Mouse (Mus musculus) MEL (cell line): ENCODE measurements around the gene Tom1l2. TPM values are rescaled to one million over a fixed set of nuclear protein-coding genes. Genes with fewer than 3 reads are reported as not detected.

ENCODE experiments used
- DNase-seq: peaks from one replicate; pipeline ENCODE4 v3.0.0; 2011; ENCODE audit warnings: low read depth, low spot score
- H3K27ac ChIP-seq: 2 replicates; pipeline ENCODE4 v1.5.1; 2012; ENCODE audit warnings: low read depth, mild to moderate bottlenecking, control low read depth, low read length, moderate library complexity; ENCODE audit not compliant: control insufficient read depth
- H3K27me3 ChIP-seq, 2 experiments: fragments of 150-350 bp in 1 of 2; sonication (generic) in 1 of 2; 2 replicates each; pipeline ENCODE4 v1.6.1; 2012; ENCODE audit warnings: low read length in 2 of 2, mild to moderate bottlenecking in 2 of 2, improper control_type of control experiment in 1 of 2, moderate library complexity in 1 of 2; ENCODE audit not compliant: insufficient read depth in 2 of 2, control insufficient read depth in 1 of 2
- H3K36me3 ChIP-seq, 2 experiments: 2 replicates each; pipeline ENCODE4 v1.6.1; 2012 to 2014; ENCODE audit warnings: low read length in 2 of 2, improper control_type of control experiment in 1 of 2, inconsistent platforms in 1 of 2, mild to moderate bottlenecking in 1 of 2; ENCODE audit not compliant: insufficient read depth in 2 of 2, control insufficient read depth in 1 of 2
- H3K4me1 ChIP-seq, 2 experiments: fragments of 150-350 bp in 1 of 2; sonication (generic) in 1 of 2; 2 replicates each; pipeline ENCODE4 v1.6.1; 2012; ENCODE audit warnings: low read length in 2 of 2, improper control_type of control experiment in 1 of 2, mild to moderate bottlenecking in 1 of 2; ENCODE audit not compliant: insufficient read depth in 2 of 2, control insufficient read depth in 1 of 2
- H3K4me3 ChIP-seq, 2 experiments: fragments of 150-350 bp in 1 of 2; sonication (generic) in 1 of 2; 2 replicates each; pipeline ENCODE4 v1.5.1; 2012; ENCODE audit warnings: low read depth in 2 of 2, low read length in 2 of 2, mild to moderate bottlenecking in 2 of 2, moderate library complexity in 2 of 2, control low read depth in 1 of 2, improper control_type of control experiment in 1 of 2; ENCODE audit not compliant: control insufficient read depth in 1 of 2, insufficient read depth in 1 of 2
- H3K79me2 ChIP-seq: 2 replicates; pipeline ENCODE4 v1.6.1; 2012; ENCODE audit warnings: mild to moderate bottlenecking, low read length, moderate library complexity; ENCODE audit not compliant: control insufficient read depth, poor library complexity, insufficient read depth
- H3K9ac ChIP-seq: 2 replicates; pipeline ENCODE4 v1.6.1; 2012; ENCODE audit warnings: low read depth, mild to moderate bottlenecking, control low read depth, low read length, moderate library complexity; ENCODE audit not compliant: control insufficient read depth, poor library complexity, severe bottlenecking
- H3K9me3 ChIP-seq: fragments of 150-350 bp; sonication (generic); replicated peaks from 2 replicates; pipeline ENCODE4 v1.6.1; 2012; ENCODE audit warnings: mild to moderate bottlenecking, low read length, improper control_type of control experiment, moderate library complexity; ENCODE audit not compliant: insufficient read depth
- BHLHE40 ChIP-seq: IDR thresholded peaks from 2 replicates; pipeline ENCODE4 v1.6.1; 2012; ENCODE audit warnings: low read depth, mild to moderate bottlenecking, inconsistent platforms, low read length, improper control_type of control experiment, borderline replicate concordance
- CHD1 ChIP-seq: IDR thresholded peaks from 2 replicates; pipeline ENCODE4 v1.6.1; 2012; ENCODE audit warnings: low read depth, mild to moderate bottlenecking, inconsistent platforms, low read length, improper control_type of control experiment
- CHD2 ChIP-seq: IDR thresholded peaks from 2 replicates; pipeline ENCODE4 v1.6.1; 2011; ENCODE audit warnings: low read length, improper control_type of control experiment
- CTCF ChIP-seq, 3 experiments: IDR thresholded peaks in 2 of 3; conservative IDR thresholded peaks in 1 of 3; 2 replicates each; pipeline ENCODE4 v1.5.1; 2011 to 2012; ENCODE audit warnings: low read length in 3 of 3, low read depth in 2 of 3, mild to moderate bottlenecking in 2 of 3, improper control_type of control experiment in 1 of 3, inconsistent platforms in 1 of 3, mixed read lengths in 1 of 3, moderate library complexity in 1 of 3; ENCODE audit not compliant: control insufficient read depth in 1 of 3, insufficient read depth in 1 of 3, poor library complexity in 1 of 3, severe bottlenecking in 1 of 3
- E2F4 ChIP-seq: IDR thresholded peaks from 2 replicates; pipeline ENCODE4 v1.6.1; 2011; ENCODE audit warnings: low read depth, low read length, improper control_type of control experiment, borderline replicate concordance
- GATA1 ChIP-seq: IDR thresholded peaks from 2 replicates; pipeline ENCODE4 v1.6.1; 2011; ENCODE audit warnings: low read depth, low read length, improper control_type of control experiment
- JUND ChIP-seq: IDR thresholded peaks from 2 replicates; pipeline ENCODE4 v1.6.1; 2011; ENCODE audit warnings: low read depth, mild to moderate bottlenecking, improper control_type of control experiment, low read length
- KAT2A ChIP-seq: conservative IDR thresholded peaks from 2 replicates; pipeline ENCODE4 v1.6.1; 2012; ENCODE audit warnings: low read depth, low read length, improper control_type of control experiment, inconsistent platforms
- MAX ChIP-seq: IDR thresholded peaks from 2 replicates; pipeline ENCODE4 v1.6.1; 2011; ENCODE audit warnings: low read length, improper control_type of control experiment
- MXI1 ChIP-seq: IDR thresholded peaks from 2 replicates; pipeline ENCODE4 v1.6.1; 2011; ENCODE audit warnings: mild to moderate bottlenecking, low read depth, low read length, improper control_type of control experiment
- MYB ChIP-seq: IDR thresholded peaks from 2 replicates; pipeline ENCODE4 v1.6.1; 2011; ENCODE audit warnings: mild to moderate bottlenecking, low read depth, low read length, improper control_type of control experiment
- MYC ChIP-seq: IDR thresholded peaks from 2 replicates; pipeline ENCODE4 v1.6.1; 2011; ENCODE audit warnings: low read depth, mild to moderate bottlenecking, low read length, improper control_type of control experiment, moderate library complexity
- NRF1 ChIP-seq: IDR thresholded peaks from 2 replicates; pipeline ENCODE4 v1.6.1; 2014; ENCODE audit warnings: low read depth, mild to moderate bottlenecking, inconsistent platforms, low read length, improper control_type of control experiment, moderate library complexity; ENCODE audit not compliant: poor library complexity, insufficient read depth, severe bottlenecking
- POLR2A ChIP-seq, 2 experiments: IDR thresholded peaks; 2 replicates each; pipeline ENCODE4 v1.6.1; 2011 to 2012; ENCODE audit warnings: low read length in 2 of 2, mild to moderate bottlenecking in 2 of 2, control low read depth in 1 of 2, improper control_type of control experiment in 1 of 2, low read depth in 1 of 2, moderate library complexity in 1 of 2; ENCODE audit not compliant: control insufficient read depth in 1 of 2, insufficient read depth in 1 of 2, poor library complexity in 1 of 2
- POLR2AphosphoS2 ChIP-seq: IDR thresholded peaks from 2 replicates; pipeline ENCODE4 v1.6.1; 2011; ENCODE audit warnings: low read length, improper control_type of control experiment
- POLR2AphosphoS5 ChIP-seq: IDR thresholded peaks from 2 replicates; pipeline ENCODE4 v1.6.1; 2012; ENCODE audit warnings: low read depth, borderline replicate concordance, mild to moderate bottlenecking, inconsistent platforms, low read length, moderate library complexity, mixed read lengths
- RAD21 ChIP-seq: IDR thresholded peaks from 2 replicates; pipeline ENCODE4 v1.6.1; 2011; ENCODE audit warnings: mild to moderate bottlenecking, low read depth, low read length, improper control_type of control experiment
- RCOR1 ChIP-seq: IDR thresholded peaks from 2 replicates; pipeline ENCODE4 v1.6.1; 2012; ENCODE audit warnings: low read depth, mild to moderate bottlenecking, inconsistent platforms, low read length, improper control_type of control experiment
- SIN3A ChIP-seq: IDR thresholded peaks from 2 replicates; pipeline ENCODE4 v1.6.1; 2012; ENCODE audit warnings: low read length, improper control_type of control experiment, inconsistent platforms
- SMC3 ChIP-seq: IDR thresholded peaks from 2 replicates; pipeline ENCODE4 v1.6.1; 2011; ENCODE audit warnings: low read depth, low read length, improper control_type of control experiment
- TAL1 ChIP-seq: IDR thresholded peaks from 2 replicates; pipeline ENCODE4 v1.6.1; 2012; ENCODE audit warnings: mild to moderate bottlenecking, inconsistent platforms, low read length, moderate library complexity, mixed read lengths
- TBP ChIP-seq: IDR thresholded peaks from 2 replicates; pipeline ENCODE4 v1.8.0; 2011; ENCODE audit warnings: low read depth, low read length, improper control_type of control experiment
- TCF12 ChIP-seq: IDR thresholded peaks from 2 replicates; pipeline ENCODE4 v1.6.1; 2014; ENCODE audit warnings: low read depth, mild to moderate bottlenecking, inconsistent platforms, low read length, improper control_type of control experiment, moderate library complexity
- UBTF ChIP-seq: IDR thresholded peaks from 2 replicates; pipeline ENCODE4 v1.6.1; 2012; ENCODE audit warnings: low read depth, mild to moderate bottlenecking, inconsistent platforms, low read length, improper control_type of control experiment, moderate library complexity, borderline replicate concordance; ENCODE audit not compliant: insufficient read depth
- USF1 ChIP-seq: IDR thresholded peaks from 2 replicates; pipeline ENCODE4 v1.6.1; 2014; ENCODE audit warnings: low read depth, mild to moderate bottlenecking, inconsistent platforms, low read length, improper control_type of control experiment, moderate library complexity
- ZKSCAN1 ChIP-seq: IDR thresholded peaks from 2 replicates; pipeline ENCODE4 v1.6.1; 2012; ENCODE audit warnings: low read depth, mild to moderate bottlenecking, inconsistent platforms, low read length, improper control_type of control experiment, moderate library complexity
- ZNF384 ChIP-seq: IDR thresholded peaks from 2 replicates; pipeline ENCODE4 v1.6.1; 2012; ENCODE audit warnings: low read depth, mild to moderate bottlenecking, inconsistent platforms, low read length, improper control_type of control experiment
- polyA plus RNA-seq, 2 experiments: library from polyadenylated mRNA; stranded (reverse) in 1 of 2; unstranded in 1 of 2; fragments of >175 nt in 1 of 2; fragments of >200 nt in 1 of 2; gene quantifications; 2 replicates each; pipeline versions ENCODE4 v1.2.1 to v1.2.4; 2012; ENCODE audit warnings: low replicate concordance in 2 of 2, low read depth in 1 of 2; ENCODE audit not compliant: insufficient read length in 2 of 2, insufficient read depth in 1 of 2, missing spikeins in 1 of 2
- total RNA-seq: library from RNA; depleted of rRNA; stranded (reverse); fragments of 300-350 nt; gene quantifications from 2 replicates; pipeline ENCODE4 v1.2.3, GENCODE M21; 2012

Tom1l2 gene
- total and polyA plus RNA-seq, 3 experiments, result 6.8 to 12.2 TPM; not detected in 1

DNA sequence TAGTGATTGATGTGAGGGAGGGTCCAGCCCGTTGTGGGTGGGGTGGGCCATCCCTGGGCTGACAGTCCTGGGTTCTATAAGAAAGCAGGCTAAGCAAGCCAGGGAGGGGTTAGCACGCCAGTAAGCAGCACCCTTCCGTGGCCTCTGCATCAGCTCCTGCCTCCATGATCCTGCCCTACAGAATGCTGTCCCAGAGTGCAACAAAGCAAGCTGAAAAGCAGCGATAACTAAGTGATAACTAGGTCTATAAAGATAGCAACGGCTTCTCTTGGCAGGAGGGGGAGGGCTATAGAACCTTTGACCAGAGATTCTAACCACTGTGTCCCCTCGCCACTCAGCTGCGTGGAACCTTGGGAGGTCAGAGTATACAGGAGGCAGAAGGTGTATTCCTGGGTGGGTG, 135.2 kb downstream of the Tom1l2 start (continued):
- peak; percentile 29; the same call in 1 of the 2 replicates for TF ChIP-seq BHLHE40
- TF ChIP-seq E2F4, result no peak
- TF ChIP-seq JUND, result 0 out of 2 replicates have a peak, but pooled peaks have one; percentile 42
- peak; percentile 57; the same call in 1 of the 2 replicates for TF ChIP-seq MYC
- peak; percentile 98 for TF ChIP-seq TCF12
- TF ChIP-seq, all 39 proteins: peak for 24

- peak; percentile 10 for DNase-seq
- H3K79me2 ChIP-seq, result peaks cover 76% of the 10 kb centered on the region
- H3K9me3 ChIP-seq, result no peaks in the 10 kb centered on the region
- no peaks in the 10 kb centered on the region for H3K27me3 ChIP-seq
- peak overlapping the region; percentile 96 for H3K27ac ChIP-seq
- peaks cover 11 to 33% of the 10 kb centered on the region in 2 experiments for H3K36me3 ChIP-seq
- H3K9ac ChIP-seq, result no peak overlapping the region; the same call in 1 of the 2 replicates
- peaks cover 28 to 45% of the 10 kb centered on the region in 2 experiments for H3K4me1 ChIP-seq
- no peak overlapping the region for H3K4me3 ChIP-seq
- TF ChIP-seq TAL1 (no peak), MXI1 (no peak), GATA1 (no peak), POLR2A (IDR thresholded peaks at IDR 0.05; ENCODE audit: control insufficient read depth in 1 of 2, insufficient read depth in 1 of 2, low read depth in 1 of 2, low read length in 2 of 2, poor library complexity in 1 of 2) (no peak), CTCF (IDR thresholded peaks at IDR 0.05 in 2 of 3, conservative IDR thresholded peaks at IDR 0.05 in 1 of 3; ENCODE audit: control insufficient read depth in 1 of 3, insufficient read depth in 1 of 3, low read depth in 2 of 3, low read length in 3 of 3, poor library complexity in 1 of 3, severe bottlenecking in 1 of 3) (no peak), ZKSCAN1 (no peak), POLR2AphosphoS5 (no peak), MYC (no peak), RAD21 (no peak), TBP (no peak), MYB (no peak), SIN3A (no peak), CHD1 (no peak), RCOR1 (no peak), MAX (no peak), ZNF384 (no peak), POLR2AphosphoS2 (no peak)
Measured at GRCm38 (mm10) chr11:60216671-60217070, 136.0 kb downstream of the Tom1l2 start.

- Histone ChIP-seq H3K4me1 (peaks cover 28 to 51% of the 10 kb centered on the region in 2 experiments), H3K27me3 (no peaks in the 10 kb centered on the region), H3K9me3 (no peaks in the 10 kb centered on the region), H3K36me3 (peaks cover 8 to 37% of the 10 kb centered on the region in 2 experiments), H3K4me3 (no peak overlapping the region), H3K9ac (no peak overlapping the region), H3K27ac (no peak overlapping the region), H3K79me2 (peaks cover 86% of the 10 kb centered on the region)
- DNase-seq, result peak; percentile 12
- TF ChIP-seq POLR2A (IDR thresholded peaks at IDR 0.05; ENCODE audit: control insufficient read depth in 1 of 2, insufficient read depth in 1 of 2, low read depth in 1 of 2, low read length in 2 of 2, poor library complexity in 1 of 2) (no peak), TCF12 (no peak), CHD2 (no peak), NRF1 (no peak), KAT2A (no peak), SMC3 (no peak), UBTF (no peak), MYB (no peak), USF1 (no peak), BHLHE40 (no peak)
Measured at GRCm38 (mm10) chr11:60213266-60213665, 139.4 kb downstream of the Tom1l2 start.
